Mouse (Mus musculus) heart, postnatal 0 days (tissue): ENCODE data around the gene Pdxk.

Experiments used
- CTCF ChIP-seq: IDR thresholded peaks from 2 replicates; pipeline ENCODE4 v1.5.1; 2016; ENCODE audit warnings: antibody characterized with exemption, control low read depth, low read depth
- EP300 ChIP-seq: IDR thresholded peaks from 2 replicates; pipeline ENCODE4 v1.6.1; 2016; ENCODE audit warnings: antibody characterized with exemption, low read depth

DNA sequence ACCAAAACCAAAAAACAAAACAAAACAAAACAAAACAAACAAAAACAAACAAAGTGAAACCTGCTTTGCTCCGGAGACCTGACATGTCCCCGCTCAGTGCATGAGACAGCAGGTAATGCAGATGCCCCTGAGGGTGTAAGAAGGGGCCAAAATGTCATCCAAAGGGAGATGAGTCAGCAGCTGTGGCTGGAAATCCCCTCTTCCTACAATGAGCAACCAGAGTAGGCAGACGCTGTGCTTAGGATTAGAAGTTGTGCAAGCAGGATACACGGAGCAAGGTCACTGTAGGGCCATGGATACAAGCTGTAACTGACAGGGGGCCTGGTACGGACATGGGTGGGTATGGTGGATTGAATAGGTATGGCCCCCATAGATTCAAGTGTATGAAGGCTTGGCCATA lies 35.6 kb downstream of the Pdxk start:
- TF ChIP-seq EP300 (no peak), CTCF (no peak)
